Mouse (Mus musculus): ENCODE data around the gene Hs6st2.

The Hs6st2 gene

DNA sequence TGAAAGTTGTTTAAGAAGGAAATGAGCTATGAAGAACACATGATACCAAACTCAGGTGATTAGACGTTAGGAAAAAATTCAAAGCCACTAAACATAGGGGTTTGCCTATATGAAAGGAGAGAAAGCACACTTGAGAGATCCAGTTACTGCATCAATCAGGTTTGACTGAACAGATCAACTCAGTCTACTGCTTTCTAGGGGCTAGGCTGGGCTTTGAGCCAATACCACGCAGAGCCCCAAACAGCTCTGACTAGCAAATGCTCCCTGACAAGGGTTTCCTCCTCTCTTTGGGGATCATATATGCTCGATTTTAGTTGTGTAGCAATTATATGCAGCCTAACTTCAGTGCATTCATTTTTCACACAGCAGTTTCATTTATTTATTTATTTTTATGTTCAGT, 96.2 kb downstream of the Hs6st2 start:
- no peak for DNase-seq (ENCODE audit: low spot score in 2 of 2)

DNA sequence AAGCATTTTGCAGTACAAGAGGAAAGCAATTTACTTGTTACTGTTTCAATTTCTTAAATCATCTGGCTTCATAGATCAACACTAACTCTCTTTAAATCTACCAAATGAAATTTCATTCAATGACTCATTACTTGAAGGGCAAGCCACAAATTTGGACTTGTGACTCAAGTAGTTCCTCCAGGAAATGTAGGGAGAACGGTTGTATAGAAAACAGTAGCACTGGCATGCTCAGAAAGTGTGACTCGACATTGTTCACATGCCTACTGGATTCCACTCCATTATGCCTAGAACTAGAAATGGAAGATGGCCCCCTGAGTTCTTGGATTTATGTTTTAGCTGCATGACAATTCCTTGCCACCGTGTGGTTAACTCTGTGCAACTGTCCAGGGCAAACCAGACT, 100.0 kb downstream of the Hs6st2 start:
- DNase-seq (ENCODE audit: low spot score in 2 of 2) = no peak

DNA sequence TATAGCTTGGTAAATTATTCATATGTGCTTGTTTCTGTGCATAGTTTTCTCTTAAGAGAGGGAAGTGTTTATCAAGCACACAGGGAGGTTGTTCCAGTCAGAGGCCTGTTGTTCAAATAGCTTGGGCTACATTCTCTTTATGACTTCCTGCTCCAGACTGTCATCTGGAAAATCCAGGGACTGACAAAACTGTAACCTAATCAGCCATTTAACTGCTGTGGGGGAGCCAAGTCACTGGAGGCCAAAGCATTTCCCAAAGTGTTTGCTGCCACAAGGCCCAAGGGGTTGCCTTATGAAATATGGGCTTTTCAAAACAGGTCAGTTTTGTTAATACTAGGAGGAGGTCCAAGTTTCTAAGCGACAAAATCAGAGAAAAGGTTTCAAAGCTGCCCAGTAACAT, 119.8 kb downstream of the Hs6st2 start:
- DNase-seq (ENCODE audit: low spot score in 2 of 2) = no peak

DNA sequence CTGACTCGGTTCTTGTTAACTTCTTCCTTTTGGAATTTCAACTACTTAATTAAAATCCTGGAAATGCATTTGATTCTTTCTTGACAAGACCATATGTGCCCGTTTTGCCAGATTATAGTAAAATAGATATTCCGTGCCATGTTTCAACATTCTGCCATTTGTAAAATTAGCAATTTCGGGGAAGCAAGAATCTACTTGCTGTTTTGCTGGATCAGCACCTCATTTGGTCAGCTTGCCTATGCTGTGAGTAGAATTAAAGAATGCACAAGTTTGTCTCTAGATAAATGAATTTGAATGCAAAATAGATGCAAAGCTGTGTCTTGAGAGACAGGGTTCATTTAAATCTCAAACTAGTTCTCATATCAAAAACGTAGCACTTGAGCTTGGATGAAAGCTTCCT, 142.0 kb downstream of the Hs6st2 start:
- no peak for DNase-seq (ENCODE audit: low spot score in 2 of 2)

DNA sequence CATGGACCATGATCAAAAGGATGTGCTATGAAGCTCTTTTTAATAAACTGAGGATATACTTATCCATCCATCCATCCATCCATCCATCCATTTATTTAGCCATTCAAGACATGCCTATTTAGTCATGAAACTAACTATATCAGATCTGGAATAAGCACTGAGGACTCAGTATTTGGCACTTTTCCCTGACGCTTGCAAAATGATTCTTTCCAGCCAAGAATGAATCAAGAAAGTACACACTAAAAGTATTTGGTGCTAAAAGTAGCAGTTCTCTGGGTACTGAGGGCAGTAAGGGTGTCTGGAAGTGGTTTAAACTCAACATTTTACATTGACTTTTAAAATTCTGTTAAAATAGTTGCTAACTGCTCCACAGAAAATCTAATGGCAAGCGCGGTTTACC, 144.6 kb downstream of the Hs6st2 start:
- no peak for DNase-seq (ENCODE audit: low spot score in 2 of 2)

DNA sequence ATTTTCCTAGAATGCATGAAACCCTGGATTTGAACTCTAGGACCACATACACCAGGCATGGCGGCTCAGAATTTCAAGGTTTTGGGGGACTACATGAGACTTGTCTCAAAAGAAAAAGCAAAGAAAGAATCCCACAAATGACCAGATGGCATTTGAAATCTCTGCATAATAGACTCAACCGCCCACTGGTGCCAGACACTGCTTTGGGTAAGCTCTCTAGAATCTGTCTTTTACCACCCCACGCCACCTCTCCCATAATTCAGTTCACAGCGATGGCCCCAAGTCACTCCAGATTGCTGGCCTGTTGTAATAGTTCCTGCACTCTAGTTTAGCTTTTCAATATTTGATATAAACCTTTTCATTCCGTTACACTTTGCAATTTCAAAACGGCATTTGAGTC, 146.4 kb downstream of the Hs6st2 start:
- no peak for DNase-seq (ENCODE audit: low spot score in 2 of 2)

DNA sequence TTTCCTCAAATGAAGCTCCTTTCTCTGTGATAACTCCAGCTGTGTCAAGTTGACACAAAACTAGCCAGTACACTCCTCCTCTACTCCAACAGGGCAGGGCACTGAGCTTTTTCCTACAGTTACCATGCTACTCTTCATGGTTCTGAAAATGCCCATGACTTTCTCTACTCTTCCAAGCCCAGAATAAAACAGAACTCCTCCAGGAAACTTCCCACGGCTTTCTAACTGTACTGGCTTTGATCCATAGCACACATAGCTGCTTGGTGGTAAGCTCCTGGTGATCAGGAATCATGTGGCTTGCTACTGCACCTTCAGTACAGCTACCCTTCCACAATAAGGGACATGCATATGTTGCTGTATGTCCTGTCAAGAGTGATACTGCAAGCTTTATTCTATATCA, 150.5 kb downstream of the Hs6st2 start:
- no peak for DNase-seq (ENCODE audit: low spot score in 2 of 2)

DNA sequence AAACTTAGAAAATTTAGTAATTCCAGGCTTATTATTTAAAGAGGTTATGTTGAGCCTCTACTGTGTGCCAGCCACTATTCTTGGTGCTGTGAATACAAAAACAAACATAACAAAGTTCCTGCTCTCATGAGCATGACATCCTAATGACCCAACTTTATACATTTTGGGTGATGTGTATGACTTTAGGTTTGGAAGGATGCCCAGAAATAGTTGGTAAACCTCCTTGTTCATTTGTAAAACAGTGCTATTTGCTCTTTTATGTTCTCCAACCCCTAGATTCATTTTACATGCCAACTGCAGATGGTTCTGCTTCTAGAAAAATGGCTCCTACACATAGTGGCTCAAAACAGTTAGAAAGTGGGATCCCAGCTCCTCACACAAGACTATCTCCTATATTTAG, 153.1 kb downstream of the Hs6st2 start:
- DNase-seq (ENCODE audit: low spot score in 2 of 2) = no peak

DNA sequence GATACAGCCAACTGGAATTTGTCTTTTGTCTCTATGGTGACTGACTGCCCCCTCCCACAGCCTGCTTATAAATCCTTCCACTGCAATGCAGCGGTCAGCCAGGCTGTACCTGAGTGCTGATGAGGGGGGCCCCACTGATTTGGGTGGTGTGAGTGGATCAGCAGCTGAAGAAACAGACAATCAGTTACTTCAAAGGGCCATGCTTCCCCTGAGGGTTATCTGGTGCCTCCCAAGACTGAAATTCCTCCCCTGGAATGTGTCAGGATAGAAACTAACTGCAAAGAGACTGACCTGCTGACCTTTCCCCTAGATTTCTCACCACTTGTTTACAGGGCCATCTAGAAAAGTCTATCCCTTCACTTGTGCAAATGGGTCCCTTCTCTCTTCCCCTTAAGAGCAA, 166.8 kb downstream of the Hs6st2 start:
- no peak for DNase-seq (ENCODE audit: low spot score in 2 of 2)

DNA sequence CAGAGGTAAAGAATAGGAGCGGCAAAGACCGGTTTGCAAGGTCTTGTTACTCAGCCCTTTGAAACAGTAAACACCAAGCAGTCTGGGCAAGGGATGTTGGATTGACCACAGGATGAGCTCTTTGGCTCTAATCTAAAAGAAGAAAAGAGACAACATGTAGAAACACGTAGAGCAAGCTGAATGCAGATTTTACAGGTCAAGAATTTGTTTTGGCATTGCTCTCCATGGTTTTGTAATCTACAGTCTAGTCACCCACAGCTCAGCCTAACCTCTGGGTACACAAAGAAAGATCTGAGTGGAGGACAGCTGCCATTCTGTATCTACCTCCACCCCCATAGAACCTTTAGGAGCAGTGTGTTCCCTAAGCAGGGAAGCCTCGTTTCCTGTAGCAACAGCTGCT, 175.1 kb downstream of the Hs6st2 start:
- no peak for DNase-seq (ENCODE audit: low spot score in 2 of 2)

DNA sequence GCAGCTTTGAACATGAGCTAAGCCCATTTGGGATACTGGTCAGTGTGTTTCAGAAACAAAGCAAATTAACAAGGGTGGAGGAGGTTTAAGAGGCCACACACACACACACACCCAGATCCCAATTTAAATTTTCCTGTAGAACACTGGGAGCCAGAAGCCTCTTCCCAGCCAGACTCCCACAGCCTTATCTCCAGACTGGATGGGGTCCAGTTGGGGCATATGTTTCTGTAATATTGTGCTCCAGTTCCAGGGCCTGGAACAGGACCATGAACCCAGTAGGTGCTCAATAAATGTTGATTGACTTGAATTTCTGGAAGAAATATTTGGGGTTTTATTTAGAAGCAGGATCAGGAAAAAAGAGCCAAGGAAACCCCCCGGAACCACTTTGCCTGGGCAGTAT, 176.0 kb downstream of the Hs6st2 start:
- DNase-seq (ENCODE audit: low spot score in 2 of 2) = no peak

DNA sequence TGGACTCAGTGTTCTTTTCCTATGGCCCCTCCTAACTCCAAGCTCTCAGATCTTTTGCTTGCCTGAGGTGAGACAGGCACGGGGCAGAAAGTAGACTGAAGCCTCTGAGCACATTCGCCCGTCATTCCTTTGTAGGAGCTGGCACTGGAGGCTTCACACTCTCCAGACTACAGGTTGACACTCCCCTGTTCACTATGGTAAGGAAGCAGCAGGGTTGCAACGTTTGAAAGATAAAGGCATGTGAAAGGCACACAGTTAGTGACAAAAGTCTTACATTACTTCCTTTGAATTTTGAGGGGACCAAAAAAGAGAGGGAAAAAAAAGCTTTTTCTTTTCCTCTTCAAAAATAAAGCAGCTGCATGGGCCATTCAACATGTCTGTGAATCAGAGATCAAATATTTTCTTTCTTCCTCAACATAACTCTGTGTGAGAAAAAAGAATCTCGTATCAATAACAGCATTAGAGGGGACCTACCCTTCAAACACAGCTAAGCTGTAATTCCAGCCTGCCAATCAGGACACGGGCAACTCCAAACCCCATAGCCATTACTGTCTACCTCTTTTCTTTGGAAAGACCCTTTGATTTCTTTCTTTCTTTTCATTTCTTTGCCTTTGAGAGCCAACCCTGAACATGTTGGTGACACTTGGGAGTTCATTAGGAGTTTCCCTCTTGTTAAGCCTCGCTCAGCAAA, 177.7 kb downstream of the Hs6st2 start:
- DNase-seq (ENCODE audit: low spot score in 2 of 2) = no peak

DNA sequence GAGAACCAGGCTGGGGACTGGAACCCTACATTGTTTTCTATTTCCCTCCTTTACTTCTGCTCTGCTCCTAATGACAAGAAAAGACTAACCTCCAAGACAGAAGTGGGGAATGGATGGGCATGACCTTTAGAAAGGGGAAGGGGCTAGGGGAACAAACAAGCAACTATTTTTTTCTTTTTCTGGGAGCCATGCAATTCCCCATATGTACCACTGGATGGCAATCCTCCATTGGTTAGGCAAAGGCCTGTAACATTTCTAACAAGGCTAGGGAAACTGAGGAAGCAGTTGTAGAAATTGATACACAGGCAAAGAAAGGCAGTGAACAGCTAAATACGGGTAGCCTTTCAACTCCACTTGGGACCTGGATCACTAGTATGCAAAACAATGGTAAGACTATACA, 183.8 kb downstream of the Hs6st2 start:
- DNase-seq (ENCODE audit: low spot score in 2 of 2) = no peak

DNA sequence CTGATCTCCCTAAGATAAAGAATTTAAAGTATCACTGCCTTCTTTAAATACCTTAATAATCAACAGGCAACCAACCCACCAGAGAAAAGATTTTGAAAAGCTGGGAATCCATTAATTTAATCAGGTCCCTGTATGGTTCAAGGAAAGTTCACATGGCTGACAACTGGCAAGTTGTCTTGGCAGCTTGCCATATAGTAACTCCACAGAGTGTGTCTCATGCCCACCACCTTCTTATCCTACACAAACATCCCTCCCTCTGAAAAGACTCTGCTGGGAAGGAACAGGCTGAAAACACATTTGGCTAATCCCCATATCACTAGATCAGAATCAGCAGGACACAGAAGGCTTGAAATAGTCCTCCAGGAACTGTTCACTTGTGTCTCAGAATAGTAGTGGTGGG, 193.3 kb downstream of the Hs6st2 start:
- no peak for DNase-seq (ENCODE audit: low spot score in 2 of 2)

DNA sequence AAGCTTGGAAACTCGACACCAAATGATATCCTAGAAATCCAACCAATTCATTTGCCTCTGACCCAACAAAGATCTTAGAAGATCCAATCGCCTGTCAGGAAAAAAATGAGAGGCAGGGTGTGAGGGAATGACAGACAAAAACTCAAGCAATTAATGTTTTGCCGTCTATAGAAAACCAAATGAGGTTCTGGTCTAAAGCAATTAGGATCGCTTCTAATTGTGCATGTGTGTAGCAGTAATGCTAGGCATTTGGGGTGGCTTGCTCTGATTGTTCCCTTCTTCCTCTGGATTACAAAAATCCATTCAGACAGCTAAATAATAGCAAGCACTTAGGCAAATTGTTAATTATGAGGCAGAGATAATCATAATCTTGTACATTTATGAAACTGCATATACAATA, 212.2 kb downstream of the Hs6st2 start:
- no peak for DNase-seq (ENCODE audit: low spot score in 2 of 2)

DNA sequence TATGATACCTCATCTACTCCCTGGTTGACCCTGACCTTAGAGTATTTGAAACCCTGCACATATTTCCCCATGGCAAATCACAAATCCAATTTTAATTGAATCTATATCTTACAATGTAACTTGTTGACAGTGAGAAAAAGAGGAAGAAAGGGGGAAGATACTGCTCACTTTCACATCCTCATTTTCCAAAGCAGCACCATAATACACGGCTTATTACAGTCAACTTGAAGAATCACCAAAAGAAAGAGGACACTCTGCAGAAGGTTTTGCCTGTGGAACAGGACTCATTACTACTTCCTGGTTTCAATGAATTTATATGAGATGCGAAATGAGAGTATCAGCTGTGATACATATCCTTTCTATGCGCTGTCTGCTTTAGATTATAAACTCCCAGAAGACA, 220.2 kb downstream of the Hs6st2 start:
- DNase-seq (ENCODE audit: low spot score in 2 of 2) = no peak

DNA sequence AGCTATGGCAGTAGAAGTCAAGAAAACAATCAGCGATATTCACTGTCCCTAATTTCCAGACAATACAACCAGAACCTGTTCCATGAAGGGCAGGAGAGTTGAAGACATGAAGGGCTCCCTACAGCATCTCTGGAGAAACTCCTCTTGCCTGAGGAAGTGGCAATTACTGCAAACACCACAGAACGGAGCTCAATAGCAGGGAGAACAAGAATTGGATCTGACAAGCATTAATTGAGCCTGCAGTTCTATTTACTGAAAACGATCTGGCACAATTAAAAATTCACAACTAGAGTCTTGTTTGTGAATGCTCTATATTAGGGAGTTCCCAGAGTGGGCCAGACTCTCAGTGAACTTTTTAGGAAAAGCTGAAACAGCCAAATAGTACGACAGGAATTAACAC, 238.3 kb downstream of the Hs6st2 start:
- DNase-seq (ENCODE audit: low spot score in 2 of 2) = no peak

DNA sequence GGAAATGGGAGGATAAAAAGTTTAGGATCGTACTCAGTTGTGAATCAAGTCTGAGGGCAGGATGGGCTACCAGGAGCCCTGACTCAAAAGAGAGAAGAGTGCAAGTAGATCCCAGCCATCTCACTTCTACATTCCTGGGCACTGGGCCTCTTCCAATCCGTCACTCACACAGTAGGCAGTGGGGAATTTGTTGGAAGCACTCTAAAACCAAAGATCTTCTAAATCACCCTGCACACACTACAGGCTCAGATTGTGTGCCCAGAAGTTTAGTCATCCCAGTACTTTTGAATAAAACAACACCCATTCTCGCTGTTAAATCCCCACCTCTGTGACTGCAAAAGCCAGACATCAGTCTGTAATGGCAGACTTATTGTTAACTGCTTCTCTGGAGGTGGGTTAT, 249.9 kb downstream of the Hs6st2 start:
- no peak for DNase-seq (ENCODE audit: low spot score in 2 of 2)

DNA sequence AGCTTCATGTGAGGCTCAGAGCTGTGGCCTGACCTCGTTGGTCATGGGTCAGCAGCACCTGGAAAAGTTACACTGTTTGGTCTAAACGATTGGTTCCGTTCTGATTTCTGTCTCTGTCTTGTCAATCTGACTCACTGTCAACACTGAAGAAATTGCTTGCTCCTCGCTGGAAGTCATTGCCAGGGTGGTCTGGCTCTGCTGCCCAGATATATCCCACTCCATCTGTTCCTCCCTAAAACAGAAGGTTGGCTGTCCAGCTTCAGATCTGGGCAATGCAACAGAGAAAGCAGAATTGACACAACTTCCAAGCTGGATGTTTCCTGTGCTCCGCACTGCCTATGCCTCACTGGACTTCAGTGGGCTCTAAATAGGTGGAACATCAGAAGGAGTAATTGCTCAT, 256.6 kb downstream of the Hs6st2 start:
- no peak for DNase-seq (ENCODE audit: low spot score in 2 of 2)

DNA sequence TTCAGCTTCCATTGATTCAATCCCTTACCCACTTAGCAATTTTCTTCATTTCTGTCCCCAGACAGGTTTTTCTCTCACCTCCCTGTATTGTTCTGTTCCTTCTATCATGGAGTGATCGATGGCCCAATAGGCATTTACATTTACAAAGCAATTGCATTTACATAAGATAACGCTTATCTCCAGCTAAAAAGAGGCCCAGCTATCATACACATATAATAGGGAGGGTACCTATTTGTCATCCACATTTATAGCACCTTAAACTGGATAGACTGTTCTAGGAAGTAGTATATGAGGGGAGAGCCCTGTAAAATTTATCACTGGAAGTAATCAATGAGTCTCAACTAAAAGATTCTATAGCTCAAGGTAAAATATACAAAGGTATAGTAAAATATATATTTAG, 271.4 kb downstream of the Hs6st2 start:
- no peak for DNase-seq (ENCODE audit: low spot score in 2 of 2)

DNA sequence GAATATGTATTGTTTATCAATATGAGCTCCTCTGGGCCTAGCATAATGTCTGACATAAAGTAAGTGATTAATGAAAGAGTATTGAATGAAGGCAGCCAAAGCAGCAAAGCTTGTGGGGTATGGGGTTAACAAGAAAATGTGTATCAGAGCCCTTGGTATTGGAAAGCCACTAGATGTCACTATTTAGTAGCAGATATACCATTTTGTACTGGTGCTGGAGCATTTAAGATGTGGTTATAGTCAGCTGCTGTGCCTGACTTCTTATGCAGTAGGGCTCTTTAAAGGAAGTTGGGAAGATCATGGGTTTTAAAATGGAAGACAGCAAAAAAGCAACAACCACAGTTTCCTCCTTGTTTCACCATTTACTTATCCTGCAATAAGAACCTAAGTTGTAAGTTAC, 284.2 kb downstream of the Hs6st2 start:
- DNase-seq (ENCODE audit: low spot score in 2 of 2) = no peak

DNA sequence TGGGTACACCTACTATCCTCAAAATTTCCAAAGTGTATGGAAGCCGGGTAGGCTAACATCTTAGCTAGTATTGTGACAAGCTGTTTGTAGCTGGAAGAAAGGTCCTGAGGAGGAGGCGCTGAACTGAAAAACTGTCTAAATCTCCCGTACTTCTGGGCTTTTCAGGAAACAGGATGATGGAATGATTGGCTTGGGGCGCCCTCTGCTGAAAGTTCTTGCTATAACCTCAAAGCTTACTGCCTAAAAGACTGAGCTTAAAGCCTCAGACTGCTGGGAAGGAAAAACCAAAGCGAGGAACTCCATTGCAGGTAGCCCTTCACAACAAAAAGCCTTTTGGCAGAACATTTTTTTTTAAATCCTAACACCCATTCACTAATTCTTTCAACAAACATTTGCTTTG, 307.0 kb downstream of the Hs6st2 start:
- peak; percentile 21 to 40 for DNase-seq (ENCODE audit: low spot score in 2 of 2)

DNA sequence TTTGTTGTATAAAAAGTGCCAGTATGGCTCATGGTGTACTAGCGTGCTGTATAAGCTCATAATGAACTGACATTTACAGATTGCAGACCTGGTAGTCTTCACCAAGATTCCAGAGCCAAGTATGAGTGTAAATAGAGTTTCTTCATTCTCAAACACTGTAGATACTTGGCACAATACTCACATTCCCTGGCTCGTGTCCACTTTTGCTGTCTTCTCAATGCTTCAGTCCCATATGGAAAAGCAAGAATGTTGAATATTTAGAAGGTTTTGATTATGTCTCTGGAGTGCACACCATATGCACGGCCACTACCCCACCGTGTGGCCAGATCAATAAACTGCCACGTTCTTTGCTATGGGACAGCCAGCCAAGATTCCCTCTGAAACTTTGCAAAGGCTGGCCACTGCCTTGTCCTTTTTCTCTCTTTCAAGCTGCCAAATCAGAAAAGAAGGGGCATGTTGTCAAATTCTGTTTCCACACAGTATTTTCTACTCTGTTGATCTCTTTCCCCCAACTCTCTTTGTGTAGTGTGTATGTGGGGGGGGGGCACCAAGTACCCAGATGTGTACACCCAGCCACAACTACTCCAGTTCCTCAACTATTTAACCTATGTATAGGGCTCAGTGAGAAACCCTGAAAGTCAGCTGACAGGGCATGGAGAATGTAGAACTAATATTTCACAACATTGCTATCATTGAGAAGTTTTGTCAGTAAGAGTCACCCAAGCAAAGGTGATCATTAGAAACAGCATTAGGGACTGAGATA, 309.0 kb downstream of the Hs6st2 start:
- no peak for DNase-seq (ENCODE audit: low spot score in 2 of 2)

DNA sequence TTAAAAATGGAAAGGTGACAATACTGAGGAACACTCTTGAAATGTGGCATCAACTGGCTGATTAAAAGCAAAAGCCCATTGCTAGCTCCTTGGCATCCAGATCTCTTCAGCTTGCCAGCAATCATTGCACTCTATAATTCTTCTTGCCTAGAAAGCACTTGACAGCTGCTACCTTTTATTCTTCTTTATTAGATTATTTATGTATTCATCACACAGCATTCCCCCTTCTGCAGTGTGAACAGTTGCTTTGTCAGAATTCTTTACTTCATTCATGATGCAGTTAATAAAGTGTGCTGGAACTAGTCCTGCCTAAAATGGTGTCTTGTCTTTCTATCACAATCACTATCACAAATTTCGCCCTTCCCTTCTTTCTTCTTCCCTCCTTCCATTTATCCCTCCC, 332.0 kb downstream of the Hs6st2 start:
- DNase-seq (ENCODE audit: low spot score in 2 of 2) = no peak
